Mouse (Mus musculus) hindlimb bud, embryonic 11.5 days (tissue): Measurements from ENCODE around the gene Stmnd1.
A peak's percentile ranks its signal among the peaks of the same experiment; 100 is the strongest.
"Not testable (repeated sequence)": the region's sequence is repeated elsewhere in the genome, so short reads cannot be mapped to it uniquely, and the experiment has no call there.

ENCODE experiments used
- DNase-seq: peaks from one replicate; pipeline ENCODE4 v3.0.0-alpha.2; 2012; ENCODE audit warnings: low read depth, low spot score; ENCODE audit errors: extremely low spot score

Stmnd1 gene

GRCm38 (mm10) chr13:46288372-46288771 lies 14.9 kb downstream of the Stmnd1 start:
- no peak for DNase-seq

DNA sequence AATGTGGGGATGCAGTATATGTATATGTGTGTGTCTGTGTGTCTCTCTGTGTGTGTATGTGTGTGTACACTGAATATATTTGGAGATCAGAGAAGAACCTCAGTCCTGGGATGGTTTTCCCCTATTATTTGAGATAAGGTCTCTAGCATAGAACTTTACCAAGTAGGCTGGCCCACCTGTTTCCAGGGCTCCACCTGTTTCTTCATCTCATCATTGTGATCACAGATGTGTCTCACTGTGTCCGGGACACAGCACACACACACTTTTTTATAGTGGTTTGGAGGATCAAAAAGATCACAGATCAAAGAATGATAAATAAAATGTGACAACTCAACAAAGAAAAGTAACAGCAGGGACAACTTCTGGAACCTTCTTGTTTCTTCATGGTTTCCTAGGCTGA lies 17.0 kb downstream of the Stmnd1 start:
- DNase-seq, result no peak

DNA sequence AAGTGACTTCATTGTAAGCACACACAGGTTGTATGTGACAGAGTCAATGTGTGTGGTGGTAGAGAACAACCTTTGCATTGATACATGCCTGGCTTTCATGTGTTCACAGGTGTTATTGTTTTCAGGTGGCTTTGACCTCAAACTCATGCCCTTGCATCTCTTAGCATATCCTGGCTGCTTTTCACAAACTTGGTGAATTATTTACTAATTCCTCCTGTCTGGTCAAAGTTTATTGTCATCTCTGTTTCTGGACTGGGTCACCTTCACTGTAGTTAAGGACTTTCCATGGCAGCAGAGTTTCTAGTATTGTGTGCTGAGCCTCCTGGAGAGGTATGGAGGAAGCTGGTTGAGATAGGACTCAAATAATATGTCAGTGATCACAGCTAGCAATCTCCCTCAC lies 20.8 kb downstream of the Stmnd1 start:
- DNase-seq, result no peak

DNA sequence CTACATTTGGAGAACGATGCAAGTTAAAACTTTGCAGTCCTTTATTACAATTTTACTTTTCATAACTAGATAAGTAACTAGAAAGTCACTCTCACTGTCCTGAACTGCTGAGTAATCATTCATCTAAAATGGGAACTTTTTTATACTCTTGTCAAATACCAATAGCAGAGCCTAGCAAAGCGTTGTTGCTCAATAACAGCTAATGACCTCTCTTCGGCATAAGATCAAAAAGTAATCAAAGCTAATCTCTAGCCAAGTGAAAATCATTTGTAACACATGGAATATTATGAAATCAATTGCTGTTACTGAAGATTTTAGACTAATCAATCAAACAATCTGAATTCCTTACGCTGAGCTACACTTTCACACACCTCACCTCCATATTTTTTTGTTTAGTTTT lies 24.2 kb downstream of the Stmnd1 start:
- no peak for DNase-seq

GRCm38 (mm10) chr13:46310790-46311189 lies 37.3 kb downstream of the Stmnd1 start:
- DNase-seq, result peak; percentile 10

- no peak for DNase-seq
Observed at GRCm38 (mm10) chr13:46313176-46313575, 39.7 kb downstream of the Stmnd1 start.

- no peak for DNase-seq
Observed at GRCm38 (mm10) chr13:46315165-46315564, 41.6 kb downstream of the Stmnd1 start.

GRCm38 (mm10) chr13:46326351-46326985 lies 52.9 kb downstream of the Stmnd1 start:
- DNase-seq, result no peak

DNA sequence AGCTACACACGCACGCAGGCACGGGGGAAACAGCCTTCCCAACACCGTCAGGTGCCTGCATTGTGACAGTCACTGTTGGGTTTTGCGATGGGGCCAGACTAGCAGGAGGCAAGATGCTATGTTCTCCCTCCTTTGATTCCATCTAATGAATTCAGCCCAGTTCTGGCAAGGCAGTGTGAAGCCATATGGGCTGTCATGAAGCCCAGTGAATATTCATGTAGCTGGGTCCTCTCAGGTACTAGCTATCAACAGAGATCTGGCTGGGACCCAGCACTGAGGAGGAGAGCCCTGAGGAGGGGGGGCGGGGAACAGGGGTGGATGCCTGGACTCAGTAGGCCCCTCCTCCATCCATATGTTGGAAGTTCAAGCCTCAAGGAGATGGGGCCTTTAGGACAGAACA lies 61.5 kb downstream of the Stmnd1 start:
- no peak for DNase-seq

DNA sequence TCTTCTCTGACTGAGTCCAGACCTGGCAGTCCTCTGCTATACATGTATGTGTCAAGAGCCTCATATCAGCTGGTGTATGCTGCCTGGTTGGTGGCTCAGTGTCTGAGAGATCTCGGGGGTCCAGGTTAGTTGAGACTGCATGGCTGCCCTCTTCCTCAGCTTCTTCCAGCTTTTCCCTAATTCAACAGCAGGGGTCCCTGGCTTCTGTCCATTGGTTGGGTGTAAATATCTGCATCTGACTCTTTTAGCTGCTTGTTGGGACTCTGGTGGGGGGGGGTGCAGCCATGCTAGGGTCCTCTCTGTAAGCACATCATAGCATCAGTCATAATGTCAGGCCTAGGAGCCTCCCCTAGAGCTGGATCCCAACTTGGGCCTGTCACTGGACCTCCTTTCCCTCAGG lies 62.8 kb downstream of the Stmnd1 start:
- DNase-seq, result not testable (repeated sequence)

DNA sequence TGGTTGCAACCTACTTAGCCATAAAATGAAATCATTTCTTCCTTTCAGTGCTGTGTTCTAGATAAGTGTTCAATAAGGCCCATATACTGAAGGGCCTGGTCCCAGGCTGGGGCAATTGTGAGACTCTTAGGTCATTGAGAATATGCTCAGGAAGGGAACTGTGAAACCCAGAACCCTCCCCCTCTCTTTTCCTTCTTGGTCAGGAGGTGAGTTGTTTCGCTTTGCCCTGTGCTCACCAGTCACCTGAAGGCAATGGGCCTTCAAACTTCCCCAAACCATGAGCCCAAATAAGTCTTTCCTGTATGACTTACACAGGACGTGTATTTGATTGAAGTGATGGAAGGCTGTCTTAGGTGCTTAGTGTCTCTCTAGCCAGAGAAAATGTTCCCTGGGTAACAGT lies 64.3 kb downstream of the Stmnd1 start:
- no peak for DNase-seq

GRCm38 (mm10) chr13:46339954-46340353 lies 66.4 kb downstream of the Stmnd1 start:
- no peak for DNase-seq

DNA sequence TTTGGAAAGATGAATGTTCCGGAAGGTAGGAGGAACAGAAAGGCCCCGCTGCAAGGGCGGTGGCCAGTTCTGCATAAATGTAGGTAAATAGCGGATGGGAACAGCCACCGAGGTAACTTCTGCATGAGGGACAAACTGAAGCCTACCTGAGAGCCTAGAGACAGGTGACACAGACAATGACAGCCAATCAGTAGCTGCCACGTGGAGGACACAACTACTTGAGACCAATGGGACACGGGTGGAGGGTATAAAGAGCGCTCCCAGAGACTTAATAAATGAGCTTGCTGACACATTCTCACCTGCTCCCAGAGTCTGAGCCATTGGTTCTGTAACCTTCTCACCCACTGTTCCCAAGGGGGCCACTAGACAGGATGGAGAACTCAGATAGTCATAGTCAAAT lies 67.1 kb downstream of the Stmnd1 start:
- no peak for DNase-seq

DNA sequence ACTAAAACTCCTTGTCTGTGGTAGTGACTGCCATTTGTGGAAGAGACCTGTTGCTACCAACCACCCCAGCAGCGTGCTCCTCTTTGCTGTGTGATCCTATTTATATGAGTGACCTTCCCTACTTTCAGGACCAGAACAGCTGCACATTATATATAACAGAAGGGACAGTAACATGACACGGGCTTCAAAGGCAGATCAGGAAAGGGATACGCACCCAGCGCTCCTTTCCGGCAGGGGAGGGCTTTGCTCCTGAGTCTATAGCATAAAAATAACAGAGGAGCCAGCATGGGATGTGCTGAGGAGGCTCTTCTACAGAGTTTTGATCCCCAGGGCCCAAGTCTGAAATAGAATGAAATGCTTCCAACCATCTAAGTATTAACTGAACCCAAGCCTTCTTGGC lies 67.9 kb downstream of the Stmnd1 start:
- DNase-seq, result no peak

DNA sequence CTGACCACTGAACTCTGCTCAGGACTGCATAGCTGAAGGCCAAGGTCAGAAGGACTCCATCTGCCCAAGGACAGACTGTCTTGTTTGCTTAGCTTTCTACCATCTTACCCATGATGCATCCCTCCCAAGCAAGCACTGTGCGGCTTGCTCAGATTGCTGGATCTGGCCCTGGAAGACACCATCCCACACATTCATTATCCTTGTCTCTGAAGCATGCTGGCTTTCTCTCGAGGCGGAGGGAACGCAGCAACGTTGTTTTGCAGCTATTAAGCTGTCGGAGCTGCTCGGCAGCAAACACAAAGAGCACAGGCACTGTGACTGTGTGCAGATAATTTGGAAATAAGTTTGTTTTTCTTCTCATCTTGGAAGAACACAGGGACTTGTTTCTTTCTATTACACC lies 69.7 kb downstream of the Stmnd1 start:
- DNase-seq, result no peak

DNA sequence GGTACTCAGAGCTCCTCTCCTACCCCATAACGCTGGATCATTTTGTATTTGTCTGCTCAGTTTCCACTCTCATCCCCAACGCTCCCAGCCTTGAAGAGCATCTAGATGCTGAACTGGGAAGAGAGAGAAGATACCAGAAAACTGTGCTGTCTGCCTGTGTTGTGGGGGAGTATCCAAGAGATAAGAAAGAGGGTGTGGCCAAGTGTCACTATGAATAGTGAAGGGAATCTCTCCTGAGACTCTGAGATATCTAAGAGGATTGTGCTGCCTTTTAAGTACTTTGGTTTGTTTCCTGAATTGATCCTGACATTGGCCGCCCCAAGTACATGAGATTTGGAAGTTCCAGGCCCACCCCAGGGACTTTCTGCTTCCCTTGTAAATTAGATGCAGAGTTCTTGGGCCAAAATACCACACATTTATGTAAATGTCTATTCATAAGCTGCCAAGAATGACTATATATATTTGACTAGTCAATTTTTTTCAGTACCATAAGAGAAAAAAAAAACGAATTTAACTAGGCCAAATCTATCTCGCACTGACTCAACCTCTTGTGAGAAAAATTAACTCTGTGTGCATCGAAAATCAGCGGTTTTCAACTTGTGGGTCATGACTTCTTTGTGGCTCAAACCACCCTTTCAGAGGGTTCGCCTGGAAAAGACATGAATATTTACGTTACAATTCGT lies 73.5 kb downstream of the Stmnd1 start:
- DNase-seq, result no peak

GRCm38 (mm10) chr13:46349664-46350063 lies 76.1 kb downstream of the Stmnd1 start:
- no peak for DNase-seq
